Mouse (Mus musculus) kidney, embryonic 14.5 days (tissue): ENCODE results near the gene Patl2. TPM values are rescaled to one million over a fixed set of nuclear protein-coding genes. Genes with fewer than 3 reads are reported as not detected.
"Not testable (repeated sequence)": the region's sequence is repeated elsewhere in the genome, so short reads cannot be mapped to it uniquely, and the experiment has no call there.

ENCODE experiments used
- ATAC-seq: fragments of 200-750 bp; cut with Nextera tagmentation; 2 replicates; pipeline ENCODE4 v1.8.0; 2017; ENCODE audit warnings: moderate number of reproducible peaks, mild to moderate bottlenecking, moderate TSS enrichment, moderate library complexity; ENCODE audit not compliant: low FRiP score, low TSS enrichment
- H3K27ac ChIP-seq: fragments of 300-500 bp; sonication (generic); 2 replicates; pipeline ENCODE4 v1.5.1; 2014; ENCODE audit warnings: low read depth, mild to moderate bottlenecking, low read length, moderate library complexity, mixed read lengths
- H3K27me3 ChIP-seq: fragments of 300-500 bp; sonication (generic); 2 replicates; pipeline ENCODE4 v1.6.1; 2014; ENCODE audit warnings: mild to moderate bottlenecking, low read length; ENCODE audit not compliant: control insufficient read depth, insufficient read depth
- H3K36me3 ChIP-seq: fragments of 300-500 bp; sonication (generic); 2 replicates; pipeline ENCODE4 v1.6.1; 2014; ENCODE audit warnings: low read length, mixed read lengths; ENCODE audit not compliant: control insufficient read depth, insufficient read depth
- H3K4me1 ChIP-seq: fragments of 300-500 bp; sonication (generic); 2 replicates; pipeline ENCODE4 v1.6.1; 2014; ENCODE audit warnings: low read length, mixed read lengths; ENCODE audit not compliant: control insufficient read depth, insufficient read depth
- H3K4me2 ChIP-seq: fragments of 300-500 bp; sonication (generic); replicated peaks from 2 replicates; pipeline ENCODE4 v1.6.1; 2014; ENCODE audit warnings: low read depth, mild to moderate bottlenecking, low read length
- H3K4me3 ChIP-seq: fragments of 300-500 bp; sonication (generic); 2 replicates; pipeline ENCODE4 v1.5.1; 2014; ENCODE audit warnings: mild to moderate bottlenecking, low read length
- H3K9ac ChIP-seq: fragments of 300-500 bp; sonication (generic); 2 replicates; pipeline ENCODE4 v1.6.1; 2014; ENCODE audit warnings: low read depth, mild to moderate bottlenecking, low read length, moderate library complexity
- H3K9me3 ChIP-seq: fragments of 300-500 bp; sonication (generic); 2 replicates; pipeline ENCODE4 v1.6.1; 2016; ENCODE audit warnings: low read length; ENCODE audit not compliant: control insufficient read depth
- WGBS: fragments of 180-500 bp; shearing (Covaris S2); extraction: QIAGEN DNeasy Blood & Tissue Kit; methylation state at CpG from one replicate; pipeline ENCODE4 v1.1.7; 2014; 5-methylcytosine and 5-hydroxymethylcytosine counted together
- polyA plus RNA-seq: library from polyadenylated mRNA; unstranded; fragments of >200 nt; fragmentation: Nextera tagmentation; extraction: Ambion mirVana; gene quantifications from 2 replicates; pipeline ENCODE4 v1.2.1, GENCODE M21; 2014

Gene Patl2
- polyA plus RNA-seq, 1 experiment from 2014 or later = not detected

GRCm38 (mm10) chr2:122117961-122118958, 67.7 kb downstream of the Patl2 start, which contains the start of gene Spg11:
Gene Spg11 (minus strand): TSS chr2:122118386.
- Histone ChIP-seq H3K4me1 (peaks cover 7% of the 10 kb centered on the region), H3K4me3 (peak within 1 kb of the TSS; percentile 84), H3K9me3 (no peaks in the 10 kb centered on the region), H3K27me3 (no peaks in the 10 kb centered on the region), H3K9ac (peak within 1 kb of the TSS; percentile 90), H3K27ac (peak within 1 kb of the TSS; percentile 99), H3K4me2 (peak within 1 kb of the TSS; percentile 59), H3K36me3 (peaks cover 9% of the 10 kb centered on the region; the same call in 1 of the 2 replicates)
- ATAC-seq = peak; percentile 100
- under 1% methylated on average over 47 of the region's 47 CpGs for WGBS

GRCm38 (mm10) chr2:122116888-122117287, 69.1 kb downstream of the Patl2 start:
- Histone ChIP-seq H3K27me3 (no peaks in the 10 kb centered on the region), H3K9ac (no peak overlapping the region), H3K4me3 (no peak overlapping the region; the same call in 1 of the 2 replicates), H3K9me3 (no peaks in the 10 kb centered on the region), H3K27ac (no peak overlapping the region), H3K4me1 (peaks cover 7% of the 10 kb centered on the region), H3K36me3 (peaks cover 15% of the 10 kb centered on the region; the same call in 1 of the 2 replicates), H3K4me2 (peak overlapping the region; percentile 59)
- WGBS = 89% methylated on average over 2 of the region's 2 CpGs
- no peak for ATAC-seq

- Histone ChIP-seq H3K27me3 (no peaks in the 10 kb centered on the region), H3K4me3 (no peak overlapping the region), H3K9me3 (no peaks in the 10 kb centered on the region), H3K9ac (no peak overlapping the region), H3K27ac (no peak overlapping the region), H3K36me3 (peaks cover 38% of the 10 kb centered on the region), H3K4me2 (no peak overlapping the region), H3K4me1 (no peaks in the 10 kb centered on the region)
- no peak for ATAC-seq
- WGBS = 82% methylated on average over 4 of the region's 4 CpGs
Observed at GRCm38 (mm10) chr2:122109714-122110113, 76.3 kb downstream of the Patl2 start.

GRCm38 (mm10) chr2:122108101-122108500, 77.9 kb downstream of the Patl2 start:
- H3K9me3 ChIP-seq = no peaks in the 10 kb centered on the region
- no peak for ATAC-seq
- H3K9ac ChIP-seq = no peak overlapping the region
- H3K27me3 ChIP-seq = no peaks in the 10 kb centered on the region
- H3K36me3 ChIP-seq = peaks cover 34% of the 10 kb centered on the region
- no peak overlapping the region for H3K4me3 ChIP-seq
- 74% methylated on average over 14 of the region's 14 CpGs for WGBS
- H3K27ac ChIP-seq = no peak overlapping the region
- no peak overlapping the region for H3K4me2 ChIP-seq
- no peaks in the 10 kb centered on the region for H3K4me1 ChIP-seq

- H3K9me3 ChIP-seq = no peaks in the 10 kb centered on the region
- H3K4me1 ChIP-seq = no peaks in the 10 kb centered on the region
- H3K4me3 ChIP-seq = no peak overlapping the region
- no peak overlapping the region for H3K9ac ChIP-seq
- peaks cover 49% of the 10 kb centered on the region for H3K36me3 ChIP-seq
- ATAC-seq = no peak
- H3K4me2 ChIP-seq = no peak overlapping the region
- H3K27ac ChIP-seq = no peak overlapping the region
- no peaks in the 10 kb centered on the region for H3K27me3 ChIP-seq
Observed at GRCm38 (mm10) chr2:122102070-122102469, 83.9 kb downstream of the Patl2 start.

GRCm38 (mm10) chr2:122097686-122098085, 88.3 kb downstream of the Patl2 start:
- ATAC-seq, H3K9ac ChIP-seq, H3K4me3 ChIP-seq, H3K4me2 ChIP-seq, H3K27me3 ChIP-seq, H3K27ac ChIP-seq, H3K4me1 ChIP-seq, H3K9me3 ChIP-seq: not testable (repeated sequence)
- peaks cover 69% of the 10 kb centered on the region for H3K36me3 ChIP-seq
- WGBS = 90% methylated on average over 5 of the region's 5 CpGs

GRCm38 (mm10) chr2:122093844-122094243, 92.1 kb downstream of the Patl2 start:
- H3K27me3 ChIP-seq = no peaks in the 10 kb centered on the region
- H3K9me3 ChIP-seq = no peaks in the 10 kb centered on the region
- no peaks in the 10 kb centered on the region for H3K4me1 ChIP-seq
- no peak overlapping the region for H3K9ac ChIP-seq
- no peak overlapping the region for H3K27ac ChIP-seq
- H3K4me3 ChIP-seq = no peak overlapping the region
- 93% methylated on average over 4 of the region's 4 CpGs for WGBS
- H3K36me3 ChIP-seq = peaks cover 59% of the 10 kb centered on the region
- ATAC-seq = no peak
- H3K4me2 ChIP-seq = no peak overlapping the region

- Histone ChIP-seq H3K4me1 (0 out of 2 replicates have a peak, but pooled peaks cover 4% of the 10 kb centered on the region), H3K27ac (no peak overlapping the region), H3K4me2 (no peak overlapping the region), H3K9me3 (no peaks in the 10 kb centered on the region), H3K4me3 (no peak overlapping the region), H3K36me3 (peaks cover 40% of the 10 kb centered on the region), H3K9ac (no peak overlapping the region), H3K27me3 (no peaks in the 10 kb centered on the region)
- WGBS = 81% methylated on average over 4 of the region's 4 CpGs
- no peak for ATAC-seq
Observed at GRCm38 (mm10) chr2:122086446-122086845, 99.5 kb downstream of the Patl2 start.
